Mouse (Mus musculus): ENCODE results near the gene Tmf1.

DNA sequence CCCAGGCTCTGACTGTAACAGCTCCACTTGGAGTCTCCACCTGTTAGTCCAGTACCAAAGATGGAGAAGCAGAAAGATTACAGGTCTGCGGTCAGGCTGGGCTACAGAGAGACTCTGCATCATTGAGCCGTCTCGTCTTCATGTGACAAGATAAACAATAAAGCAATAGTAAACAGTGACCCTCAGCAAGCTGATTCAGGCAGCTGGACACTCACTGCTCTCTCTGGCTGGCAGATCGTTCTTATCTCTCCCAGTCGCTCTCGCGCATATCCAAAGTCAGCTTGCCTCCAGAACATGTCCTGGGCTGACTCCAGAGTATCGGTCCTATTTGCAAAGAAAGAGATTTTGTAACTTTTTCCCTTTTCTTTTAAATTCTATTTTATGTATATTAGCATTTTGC is 36.3 kb downstream of the Tmf1 start:
- TF ChIP-seq GATA1 (IDR thresholded peaks at IDR 0.05; ENCODE audit: borderline replicate concordance, low read length) (no peak), FLI1 (IDR thresholded peaks at IDR 0.05; ENCODE audit: low read length) (no peak)
